Mouse (Mus musculus): Measurements from ENCODE around the gene Ago1. TPM values are rescaled to one million over a fixed set of nuclear protein-coding genes. Genes with fewer than 3 reads are reported as not detected.
A peak's percentile ranks its signal among the peaks of the same experiment; 100 is the strongest.

The Ago1 gene
- total and polyA plus RNA-seq, 3 experiments, result 6.9 to 29.0 (median 10.9) TPM

GRCm38 (mm10) chr4:126433175-126433574, 35.2 kb downstream of the Ago1 start:
- Histone ChIP-seq H3K36me3 (replicated peaks in 1 of 2; ENCODE audit: control insufficient read depth in 1 of 2, insufficient read depth in 1 of 2, low read length in 1 of 2) (peaks cover 8 to 49% of the 10 kb centered on the region in 2 experiments), H3K27me3 (replicated peaks) (no peaks in the 10 kb centered on the region), H3K9me3 (replicated peaks; ENCODE audit: low read length) (no peaks in the 10 kb centered on the region), H3K27ac (ENCODE audit: insufficient read depth, low read depth) (no peak overlapping the region), H3K4me2 (ENCODE audit: insufficient read depth, low read depth, poor library complexity, severe bottlenecking) (no peak overlapping the region), H3K79me2 (replicated peaks; ENCODE audit: control insufficient read depth, extremely low read depth, insufficient read depth, poor library complexity, severe bottlenecking) (no peaks in the 10 kb centered on the region; the same call in 1 of the 2 replicates), H3K9ac (ENCODE audit: insufficient read depth, low read depth) (no peak overlapping the region), H3K4me3 (replicated peaks in 1 of 3; ENCODE audit: low read depth in 2 of 3, low read length in 2 of 3, poor library complexity in 1 of 3) (no peak overlapping the region), H3K4me1 (ENCODE audit: control insufficient read depth in 1 of 2, insufficient read depth in 2 of 2) (peaks cover 0 to 50% of the 10 kb centered on the region in 2 experiments; a peak in 2 of 4 replicates)
- dilution Hi-C loops (cut with MboI; ENCODE audit: extremely low pct_ligation_motif_present, extremely low pct_unique_long_range_greater_than_20kb, low sequenced_read_pairs), result no loop called here
- no peak for DNase-seq (ENCODE audit: extremely low read depth)
- in situ Hi-C loops (cut with MboI; ENCODE audit: low pct_ligation_motif_present, low pct_unique_long_range_greater_than_20kb, low sequenced_read_pairs), result no loop called here
- TF ChIP-seq ELF1 (IDR thresholded peaks at IDR 0.05; ENCODE audit: low read depth, low read length) (no peak), MYC (IDR thresholded peaks at IDR 0.05; ENCODE audit: low read depth, low read length) (no peak), TBP (conservative IDR thresholded peaks at IDR 0.05; ENCODE audit: low read depth, low read length) (no peak), NELFE (IDR thresholded peaks at IDR 0.05; ENCODE audit: low read depth, low read length) (no peak), CHD1 (IDR thresholded peaks at IDR 0.05; ENCODE audit: low read depth, low read length) (no peak), POLR2AphosphoS2 (IDR thresholded peaks at IDR 0.05; ENCODE audit: low read depth, low read length) (no peak)

DNA sequence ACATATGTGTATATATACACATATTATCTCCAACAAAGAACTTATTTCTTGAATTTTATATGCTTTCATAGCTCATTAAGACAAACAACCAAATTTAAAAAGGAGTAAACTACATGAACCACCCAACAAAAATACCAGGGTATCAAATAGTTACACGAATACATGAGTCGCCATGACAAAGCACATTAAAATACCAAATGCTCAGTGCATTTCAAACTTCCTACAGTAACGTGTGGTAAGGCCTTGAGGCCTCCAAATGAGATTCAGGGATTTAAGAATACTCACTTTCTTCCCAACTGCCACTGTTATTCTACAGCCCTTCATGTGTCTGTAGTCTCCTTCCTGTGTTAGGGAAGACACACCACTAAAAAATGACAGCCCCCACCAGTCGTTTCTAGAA, 36.6 kb downstream of the Ago1 start:
- DNase-seq (ENCODE audit: extremely low read depth), result no peak
- Histone ChIP-seq H3K9ac (ENCODE audit: insufficient read depth, low read depth) (no peak overlapping the region), H3K27ac (ENCODE audit: insufficient read depth, low read depth) (no peak overlapping the region), H3K4me3 (replicated peaks in 1 of 3; ENCODE audit: low read depth in 2 of 3, low read length in 2 of 3, poor library complexity in 1 of 3) (no peak overlapping the region), H3K36me3 (replicated peaks in 1 of 2; ENCODE audit: control insufficient read depth in 1 of 2, insufficient read depth in 1 of 2, low read length in 1 of 2) (peaks cover 5 to 36% of the 10 kb centered on the region in 2 experiments), H3K79me2 (replicated peaks; ENCODE audit: control insufficient read depth, extremely low read depth, insufficient read depth, poor library complexity, severe bottlenecking) (no peaks in the 10 kb centered on the region; the same call in 1 of the 2 replicates), H3K9me3 (replicated peaks; ENCODE audit: low read length) (no peaks in the 10 kb centered on the region), H3K4me1 (ENCODE audit: control insufficient read depth in 1 of 2, insufficient read depth in 2 of 2) (peaks cover 0 to 47% of the 10 kb centered on the region in 2 experiments; a peak in 2 of 4 replicates), H3K4me2 (ENCODE audit: insufficient read depth, low read depth, poor library complexity, severe bottlenecking) (no peak overlapping the region), H3K27me3 (replicated peaks) (no peaks in the 10 kb centered on the region)
- in situ Hi-C loops (cut with MboI; ENCODE audit: low pct_ligation_motif_present, low pct_unique_long_range_greater_than_20kb, low sequenced_read_pairs) (no loop called here), dilution Hi-C loops (cut with MboI; ENCODE audit: extremely low pct_ligation_motif_present, extremely low pct_unique_long_range_greater_than_20kb, low sequenced_read_pairs) (no loop called here)
- TF ChIP-seq HCFC1 (IDR thresholded peaks at IDR 0.05; ENCODE audit: low read depth, low read length) (no peak), ZNF384 (IDR thresholded peaks at IDR 0.05; ENCODE audit: low read depth, low read length) (no peak), SIN3A (IDR thresholded peaks at IDR 0.05; ENCODE audit: low read length) (no peak)

DNA sequence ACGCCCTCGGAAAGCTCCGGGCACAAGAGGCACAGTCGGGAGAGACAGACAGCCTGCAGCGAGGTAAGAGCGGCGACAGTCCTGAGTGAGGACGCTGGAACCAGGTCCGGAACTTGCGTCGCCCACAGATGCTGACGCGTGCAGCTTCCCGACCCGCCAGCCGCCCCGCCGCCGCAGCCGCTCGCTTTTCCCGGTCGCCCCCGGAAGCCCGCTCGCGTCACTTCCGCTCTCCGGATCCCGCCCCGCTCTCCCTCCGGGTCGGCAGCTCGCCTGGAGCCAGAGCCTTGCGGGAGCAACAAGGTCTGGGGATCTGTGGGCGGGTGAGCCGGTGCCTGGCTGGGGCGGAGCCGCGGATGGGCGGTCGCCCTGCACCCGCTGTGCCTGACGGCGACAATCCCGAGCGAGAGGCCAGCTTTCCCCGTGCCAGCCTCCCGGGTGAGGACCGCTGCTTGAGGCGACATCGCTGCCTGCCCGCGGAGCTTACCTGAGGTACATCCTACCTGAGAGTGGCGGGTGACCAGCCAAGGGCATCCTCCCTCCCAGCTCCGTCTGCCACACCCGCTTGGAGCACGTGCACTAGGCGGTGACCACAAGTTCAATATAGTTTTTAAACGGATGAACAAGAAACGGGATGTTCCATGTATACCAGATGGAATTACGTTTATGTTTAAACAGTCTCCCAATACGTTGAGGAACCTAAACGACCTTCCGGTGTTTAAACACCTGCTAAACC, 38.9 kb downstream of the Ago1 start, which contains the start of gene Ago3:
Gene Ago3 (minus strand): TSS at position 210 of the 733 bp plus-strand sequence.
- Histone ChIP-seq H3K4me1 (ENCODE audit: control insufficient read depth in 1 of 2, insufficient read depth in 2 of 2) (peaks cover 0 to 47% of the 10 kb centered on the region in 2 experiments; a peak in 2 of 4 replicates), H3K79me2 (replicated peaks; ENCODE audit: control insufficient read depth, extremely low read depth, insufficient read depth, poor library complexity, severe bottlenecking) (no peaks in the 10 kb centered on the region; the same call in 1 of the 2 replicates), H3K27ac (ENCODE audit: insufficient read depth, low read depth) (peak within 1 kb of the TSS; percentile 74), H3K9me3 (replicated peaks; ENCODE audit: low read length) (no peaks in the 10 kb centered on the region), H3K36me3 (replicated peaks in 1 of 2; ENCODE audit: control insufficient read depth in 1 of 2, insufficient read depth in 1 of 2, low read length in 1 of 2) (peaks cover 3 to 22% of the 10 kb centered on the region in 2 experiments), H3K9ac (ENCODE audit: insufficient read depth, low read depth) (peak within 1 kb of the TSS; percentile 79), H3K4me2 (ENCODE audit: insufficient read depth, low read depth, poor library complexity, severe bottlenecking) (peak within 1 kb of the TSS; percentile 76; the same call in 1 of the 2 replicates), H3K4me3 (replicated peaks in 1 of 3; ENCODE audit: low read depth in 2 of 3, low read length in 2 of 3, poor library complexity in 1 of 3) (peak within 1 kb of the TSS; percentile 89 to 99 (median 96)), H3K27me3 (replicated peaks) (no peaks in the 10 kb centered on the region)
- in situ Hi-C loops (cut with MboI; ENCODE audit: low pct_ligation_motif_present, low pct_unique_long_range_greater_than_20kb, low sequenced_read_pairs), result no loop called here
- dilution Hi-C loops (cut with MboI; ENCODE audit: extremely low pct_ligation_motif_present, extremely low pct_unique_long_range_greater_than_20kb, low sequenced_read_pairs), result no loop called here
- DNase-seq (ENCODE audit: extremely low read depth), result peak; percentile 87
- TF ChIP-seq USF2 (conservative IDR thresholded peaks at IDR 0.05; ENCODE audit: low read depth, low read length), result no peak
- TF ChIP-seq RAD21 (IDR thresholded peaks at IDR 0.05; ENCODE audit: low read depth, low read length), result no peak
- TF ChIP-seq E2F4 (IDR thresholded peaks at IDR 0.05; ENCODE audit: insufficient replicate concordance, low read depth, low read length), result no peak
- TF ChIP-seq CTCF (conservative IDR thresholded peaks at IDR 0.05 in 1 of 2, IDR thresholded peaks at IDR 0.05 in 1 of 2; ENCODE audit: low read depth in 2 of 2, low read length in 2 of 2), result no peak
- peak; percentile 83 for TF ChIP-seq BHLHE40 (IDR thresholded peaks at IDR 0.05; ENCODE audit: low read depth, low read length)
- TF ChIP-seq HCFC1 (IDR thresholded peaks at IDR 0.05; ENCODE audit: low read depth, low read length), result peak; percentile 82
- TF ChIP-seq JUN (IDR thresholded peaks at IDR 0.05; ENCODE audit: insufficient read depth, low read depth, low read length), result no peak
- TF ChIP-seq CHD1 (IDR thresholded peaks at IDR 0.05; ENCODE audit: low read depth, low read length), result no peak
- TF ChIP-seq ZMIZ1 (IDR thresholded peaks at IDR 0.05; ENCODE audit: low read depth, low read length), result peak; percentile 92
- peak; percentile 75; the same call in 1 of the 2 replicates for TF ChIP-seq MXI1 (IDR thresholded peaks at IDR 0.05; ENCODE audit: low read depth, low read length)
- no peak for TF ChIP-seq ETS1 (conservative IDR thresholded peaks at IDR 0.05; ENCODE audit: low read depth, low read length)
- TF ChIP-seq PAX5 (IDR thresholded peaks at IDR 0.05; ENCODE audit: low read length), result no peak
- TF ChIP-seq POLR2A (IDR thresholded peaks at IDR 0.05; ENCODE audit: low read depth, low read length), result peak; percentile 85
- TF ChIP-seq MAZ (IDR thresholded peaks at IDR 0.05; ENCODE audit: low read depth, low read length), result peak; percentile 98
- TF ChIP-seq TBP (conservative IDR thresholded peaks at IDR 0.05; ENCODE audit: low read depth, low read length), result 0 out of 2 replicates have a peak, but pooled peaks have one; percentile 26
- TF ChIP-seq POLR2AphosphoS2 (IDR thresholded peaks at IDR 0.05; ENCODE audit: low read depth, low read length), result peak; percentile 85; the same call in 1 of the 2 replicates
- TF ChIP-seq EP300 (IDR thresholded peaks at IDR 0.05; ENCODE audit: low read length), result no peak
- TF ChIP-seq RCOR1 (conservative IDR thresholded peaks at IDR 0.05; ENCODE audit: low read depth, low read length), result no peak
- TF ChIP-seq JUND (conservative IDR thresholded peaks at IDR 0.05; ENCODE audit: low read depth, low read length), result no peak
- peak; percentile 80; the same call in 1 of the 2 replicates for TF ChIP-seq MYC (IDR thresholded peaks at IDR 0.05; ENCODE audit: low read depth, low read length)
